Mouse (Mus musculus): ENCODE results near the gene Dclk1. TPM values are rescaled to one million over a fixed set of nuclear protein-coding genes. Genes with fewer than 3 reads are reported as not detected.
A peak's percentile ranks its signal among the peaks of the same experiment; 100 is the strongest.

Gene Dclk1
- polyA plus RNA-seq, 1 experiment = 3.4 TPM

DNA sequence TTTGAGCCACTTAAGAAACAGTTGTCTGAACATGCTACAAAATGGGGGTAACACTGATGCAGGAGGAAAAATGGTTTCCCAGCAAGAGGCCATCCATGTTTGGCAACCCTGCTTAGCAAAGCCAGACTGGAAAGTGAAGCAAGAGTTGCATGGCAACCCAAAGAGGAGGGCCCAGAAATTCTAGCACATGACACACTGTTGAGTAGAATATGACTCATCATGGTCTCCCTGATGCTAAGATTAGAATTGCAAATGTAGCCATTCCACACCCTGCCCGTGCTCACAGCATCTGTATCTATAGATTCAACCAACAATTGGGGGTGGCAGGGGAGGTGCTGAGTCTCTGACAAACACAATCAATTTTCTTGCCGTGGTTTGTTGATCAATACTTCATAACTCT lies 154.6 kb downstream of the Dclk1 start:
- H3K27me3 ChIP-seq (ENCODE audit: control insufficient read depth, insufficient read depth, low read length) = no peaks in the 10 kb centered on the region
- no peaks in the 10 kb centered on the region for H3K36me3 ChIP-seq (ENCODE audit: control insufficient read depth, insufficient read depth, low read length)
- TF ChIP-seq POLR2A (IDR thresholded peaks at IDR 0.05; ENCODE audit: control insufficient read depth, low read depth, low read length) (no peak), CTCF (IDR thresholded peaks at IDR 0.05; ENCODE audit: control insufficient read depth, insufficient read depth, insufficient replicate concordance, low read depth, low read length) (no peak)
- no peaks in the 10 kb centered on the region for H3K4me1 ChIP-seq (ENCODE audit: control insufficient read depth, insufficient read depth, low read length)
- no peak overlapping the region for H3K27ac ChIP-seq (ENCODE audit: control insufficient read depth, insufficient read depth, low read depth, low read length)
- H3K4me3 ChIP-seq (ENCODE audit: control insufficient read depth, low read depth, low read length) = no peak overlapping the region

- H3K27ac ChIP-seq (ENCODE audit: control insufficient read depth, insufficient read depth, low read depth, low read length) = no peak overlapping the region
- no peaks in the 10 kb centered on the region for H3K4me1 ChIP-seq (ENCODE audit: control insufficient read depth, insufficient read depth, low read length)
- H3K4me3 ChIP-seq (ENCODE audit: control insufficient read depth, low read depth, low read length) = no peak overlapping the region; the same call in 1 of the 2 replicates
- no peaks in the 10 kb centered on the region for H3K36me3 ChIP-seq (ENCODE audit: control insufficient read depth, insufficient read depth, low read length)
- TF ChIP-seq CTCF (IDR thresholded peaks at IDR 0.05; ENCODE audit: control insufficient read depth, insufficient read depth, insufficient replicate concordance, low read depth, low read length) (no peak), POLR2A (IDR thresholded peaks at IDR 0.05; ENCODE audit: control insufficient read depth, low read depth, low read length) (no peak)
- H3K27me3 ChIP-seq (ENCODE audit: control insufficient read depth, insufficient read depth, low read length) = no peaks in the 10 kb centered on the region
Observed at GRCm38 (mm10) chr3:55397752-55398693, 155.9 kb downstream of the Dclk1 start.

GRCm38 (mm10) chr3:55401236-55401635 lies 159.1 kb downstream of the Dclk1 start:
- H3K36me3 ChIP-seq (ENCODE audit: control insufficient read depth, insufficient read depth, low read length) = no peaks in the 10 kb centered on the region
- H3K4me1 ChIP-seq (ENCODE audit: control insufficient read depth, insufficient read depth, low read length) = no peaks in the 10 kb centered on the region
- no peak for TF ChIP-seq CTCF (IDR thresholded peaks at IDR 0.05; ENCODE audit: control insufficient read depth, insufficient read depth, insufficient replicate concordance, low read depth, low read length)
- no peak for TF ChIP-seq POLR2A (IDR thresholded peaks at IDR 0.05; ENCODE audit: control insufficient read depth, low read depth, low read length)
- no peaks in the 10 kb centered on the region for H3K27me3 ChIP-seq (ENCODE audit: control insufficient read depth, insufficient read depth, low read length)
- H3K4me3 ChIP-seq (ENCODE audit: control insufficient read depth, low read depth, low read length) = peak overlapping the region; percentile 61
- H3K27ac ChIP-seq (ENCODE audit: control insufficient read depth, insufficient read depth, low read depth, low read length) = no peak overlapping the region

GRCm38 (mm10) chr3:55404751-55405150 lies 162.6 kb downstream of the Dclk1 start:
- Histone ChIP-seq H3K36me3 (ENCODE audit: control insufficient read depth, insufficient read depth, low read length) (no peaks in the 10 kb centered on the region), H3K4me3 (ENCODE audit: control insufficient read depth, low read depth, low read length) (peak overlapping the region; percentile 9), H3K4me1 (ENCODE audit: control insufficient read depth, insufficient read depth, low read length) (no peaks in the 10 kb centered on the region), H3K27me3 (ENCODE audit: control insufficient read depth, insufficient read depth, low read length) (no peaks in the 10 kb centered on the region), H3K27ac (ENCODE audit: control insufficient read depth, insufficient read depth, low read depth, low read length) (no peak overlapping the region)
- TF ChIP-seq CTCF (IDR thresholded peaks at IDR 0.05; ENCODE audit: control insufficient read depth, insufficient read depth, insufficient replicate concordance, low read depth, low read length) (no peak), POLR2A (IDR thresholded peaks at IDR 0.05; ENCODE audit: control insufficient read depth, low read depth, low read length) (no peak)

DNA sequence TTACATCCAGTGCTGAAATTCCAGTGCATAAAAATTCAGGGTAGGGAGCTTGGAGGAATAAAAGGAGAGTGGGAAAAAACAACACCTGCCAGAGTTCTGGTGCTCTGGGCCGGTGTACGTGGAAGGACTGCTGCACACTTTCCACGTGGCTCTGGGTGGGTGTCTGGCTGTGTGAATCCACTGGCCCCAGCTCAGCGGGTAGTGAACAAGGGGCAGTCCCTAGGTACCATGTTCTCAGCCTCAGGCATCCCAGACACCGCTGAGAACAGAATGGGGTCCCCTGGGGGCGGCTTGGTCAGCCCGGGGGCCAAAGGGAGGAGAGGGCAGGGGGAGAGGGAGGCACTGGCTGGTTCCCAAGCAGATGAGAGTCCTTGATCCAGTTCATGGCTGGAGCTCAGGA lies 164.5 kb downstream of the Dclk1 start:
- Histone ChIP-seq H3K4me1 (ENCODE audit: control insufficient read depth, insufficient read depth, low read length) (no peaks in the 10 kb centered on the region), H3K27me3 (ENCODE audit: control insufficient read depth, insufficient read depth, low read length) (no peaks in the 10 kb centered on the region), H3K4me3 (ENCODE audit: control insufficient read depth, low read depth, low read length) (no peak overlapping the region), H3K36me3 (ENCODE audit: control insufficient read depth, insufficient read depth, low read length) (no peaks in the 10 kb centered on the region), H3K27ac (ENCODE audit: control insufficient read depth, insufficient read depth, low read depth, low read length) (no peak overlapping the region)
- TF ChIP-seq CTCF (IDR thresholded peaks at IDR 0.05; ENCODE audit: control insufficient read depth, insufficient read depth, insufficient replicate concordance, low read depth, low read length) = no peak
- no peak for TF ChIP-seq POLR2A (IDR thresholded peaks at IDR 0.05; ENCODE audit: control insufficient read depth, low read depth, low read length)

GRCm38 (mm10) chr3:55411547-55411946 lies 169.4 kb downstream of the Dclk1 start:
- TF ChIP-seq POLR2A (IDR thresholded peaks at IDR 0.05; ENCODE audit: control insufficient read depth, low read depth, low read length) (no peak), CTCF (IDR thresholded peaks at IDR 0.05; ENCODE audit: control insufficient read depth, insufficient read depth, insufficient replicate concordance, low read depth, low read length) (no peak)
- no peaks in the 10 kb centered on the region for H3K36me3 ChIP-seq (ENCODE audit: control insufficient read depth, insufficient read depth, low read length)
- no peaks in the 10 kb centered on the region; the same call in 1 of the 2 replicates for H3K4me1 ChIP-seq (ENCODE audit: control insufficient read depth, insufficient read depth, low read length)
- H3K4me3 ChIP-seq (ENCODE audit: control insufficient read depth, low read depth, low read length) = no peak overlapping the region
- no peak overlapping the region for H3K27ac ChIP-seq (ENCODE audit: control insufficient read depth, insufficient read depth, low read depth, low read length)
- H3K27me3 ChIP-seq (ENCODE audit: control insufficient read depth, insufficient read depth, low read length) = no peaks in the 10 kb centered on the region

GRCm38 (mm10) chr3:55415527-55415950 lies 173.4 kb downstream of the Dclk1 start:
- no peaks in the 10 kb centered on the region for H3K36me3 ChIP-seq (ENCODE audit: control insufficient read depth, insufficient read depth, low read length)
- H3K4me1 ChIP-seq (ENCODE audit: control insufficient read depth, insufficient read depth, low read length) = no peaks in the 10 kb centered on the region; the same call in 1 of the 2 replicates
- no peak overlapping the region for H3K4me3 ChIP-seq (ENCODE audit: control insufficient read depth, low read depth, low read length)
- TF ChIP-seq POLR2A (IDR thresholded peaks at IDR 0.05; ENCODE audit: control insufficient read depth, low read depth, low read length) (no peak), CTCF (IDR thresholded peaks at IDR 0.05; ENCODE audit: control insufficient read depth, insufficient read depth, insufficient replicate concordance, low read depth, low read length) (no peak)
- H3K27me3 ChIP-seq (ENCODE audit: control insufficient read depth, insufficient read depth, low read length) = no peaks in the 10 kb centered on the region
- H3K27ac ChIP-seq (ENCODE audit: control insufficient read depth, insufficient read depth, low read depth, low read length) = no peak overlapping the region
